Mouse (Mus musculus): ENCODE data around the gene Ube2s.
"Not testable (repeated sequence)": the region's sequence is repeated elsewhere in the genome, so short reads cannot be mapped to it uniquely, and the experiment has no call there.

Ube2s gene

GRCm38 (mm10) chr7:4812303-4813104, at the start of gene Ube2s:
TSS of gene Ube2s (minus strand) at chr7:4812590.
- DNase-seq (ENCODE audit: low spot score in 2 of 2) = peak; percentile 93 to 99

DNA sequence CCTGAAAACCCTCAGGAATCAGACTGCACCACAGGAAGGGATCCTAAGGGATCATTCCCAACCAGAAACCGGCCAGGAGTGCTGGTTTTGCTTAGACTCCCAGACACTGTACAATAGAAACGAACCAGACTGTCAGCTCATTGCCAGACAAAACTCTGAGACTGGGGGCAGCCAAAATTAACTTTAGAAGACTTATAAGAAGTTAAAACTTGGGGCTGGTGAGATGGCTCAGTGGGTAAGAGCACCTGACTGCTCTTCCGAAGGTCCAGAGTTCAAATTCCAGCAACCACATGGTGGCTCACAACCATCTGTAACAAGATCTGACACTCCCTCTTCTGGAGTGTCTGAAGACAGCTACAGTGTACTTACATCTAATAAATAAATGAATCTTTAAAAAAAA, 48.5 kb upstream of the Ube2s start:
- not testable (repeated sequence) for DNase-seq (ENCODE audit: low spot score in 2 of 2)

- DNase-seq (ENCODE audit: low spot score in 2 of 2) = no peak
Measured at GRCm38 (mm10) chr7:4859418-4859978, 47.1 kb upstream of the Ube2s start.

- no peak for DNase-seq (ENCODE audit: low spot score in 2 of 2)
Measured at GRCm38 (mm10) chr7:4857321-4857720, 44.9 kb upstream of the Ube2s start.

DNA sequence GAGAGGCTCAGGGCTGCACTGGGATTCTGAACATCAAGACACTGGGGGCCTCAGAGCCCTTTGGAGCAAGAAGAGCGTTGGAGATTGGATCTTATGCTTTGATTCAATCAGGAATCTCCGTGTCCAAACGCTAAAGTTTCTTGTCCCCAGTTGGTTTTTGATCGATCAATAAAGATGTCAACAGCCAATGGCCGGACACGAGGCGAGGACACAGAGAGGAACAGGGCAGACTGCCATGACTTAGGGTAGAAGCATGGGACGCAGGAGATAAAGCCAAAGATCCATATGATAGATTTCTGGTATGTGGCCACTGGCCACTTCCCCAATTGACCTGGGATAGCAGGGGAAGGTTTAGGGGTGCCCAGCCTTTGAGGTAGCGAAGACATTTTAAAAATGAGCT, 44.1 kb upstream of the Ube2s start:
- no peak for DNase-seq (ENCODE audit: low spot score in 2 of 2)

- no peak for DNase-seq (ENCODE audit: low spot score in 2 of 2)
Measured at GRCm38 (mm10) chr7:4853613-4854012, 41.2 kb upstream of the Ube2s start.

GRCm38 (mm10) chr7:4851315-4851688, 38.9 kb upstream of the Ube2s start:
- no peak for DNase-seq (ENCODE audit: low spot score in 2 of 2)

DNA sequence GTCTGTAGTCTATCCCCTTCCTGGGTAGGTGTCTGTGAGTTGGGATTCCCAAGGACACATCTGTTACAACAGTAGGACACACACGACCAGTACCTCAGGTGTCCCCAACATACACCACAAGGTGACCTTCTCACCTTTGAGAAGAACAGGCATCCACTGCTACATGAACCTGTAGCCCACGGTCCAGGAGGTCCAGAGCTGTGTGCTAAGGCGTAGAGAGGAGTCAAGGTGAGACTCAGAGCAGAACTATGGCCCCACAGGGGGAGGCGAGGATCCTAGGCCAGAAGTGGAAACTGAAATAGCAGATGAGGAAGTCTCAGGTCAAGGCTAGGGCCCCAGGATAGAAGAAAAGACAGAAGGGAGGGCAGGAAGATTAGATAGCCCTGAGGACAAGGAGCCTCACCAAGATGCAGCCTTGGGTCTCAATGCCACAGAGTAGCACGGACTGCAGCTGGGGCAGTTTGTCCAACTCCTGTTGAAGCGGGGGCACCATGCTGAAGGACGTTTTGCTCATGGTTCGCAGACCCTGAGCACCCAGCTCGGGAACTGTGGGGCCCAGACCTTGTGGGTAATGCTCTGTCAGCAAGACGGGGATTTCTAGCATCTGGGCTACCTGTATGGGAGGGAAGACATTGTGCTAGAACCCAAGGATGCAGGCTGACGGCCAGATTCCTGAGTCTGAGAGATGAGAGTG, 38.4 kb upstream of the Ube2s start:
- DNase-seq (ENCODE audit: low spot score in 2 of 2) = no peak

DNA sequence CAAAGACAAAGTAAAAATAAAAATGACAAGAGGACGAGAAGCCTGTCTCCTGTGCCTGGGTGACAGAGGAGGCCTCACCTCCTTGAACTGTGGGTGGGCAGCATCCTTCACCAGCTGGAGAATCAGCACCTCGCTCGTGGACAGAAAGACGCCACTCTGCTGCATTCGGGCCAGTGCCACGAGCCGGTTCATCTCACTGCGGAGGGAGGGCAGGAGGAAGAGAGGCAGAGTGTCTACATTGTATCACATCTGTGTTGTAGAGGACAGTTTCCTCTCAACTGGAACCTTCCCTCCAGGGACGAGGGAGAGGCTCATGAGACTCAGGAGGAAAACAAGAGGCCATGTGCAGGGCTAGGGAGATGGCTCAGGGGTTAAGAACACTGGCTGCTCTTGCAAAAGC, 37.0 kb upstream of the Ube2s start:
- no peak for DNase-seq (ENCODE audit: low spot score in 2 of 2)

GRCm38 (mm10) chr7:4844917-4845309, 32.5 kb upstream of the Ube2s start:
- peak in 1 of 2 experiments; percentile 74 for DNase-seq (ENCODE audit: low spot score in 2 of 2)

GRCm38 (mm10) chr7:4844245-4844916, 32.0 kb upstream of the Ube2s start, which contains the start of gene Shisa7:
TSS of gene Shisa7 (minus strand) at chr7:4844696.
- DNase-seq (ENCODE audit: low spot score in 2 of 2) = no peak

DNA sequence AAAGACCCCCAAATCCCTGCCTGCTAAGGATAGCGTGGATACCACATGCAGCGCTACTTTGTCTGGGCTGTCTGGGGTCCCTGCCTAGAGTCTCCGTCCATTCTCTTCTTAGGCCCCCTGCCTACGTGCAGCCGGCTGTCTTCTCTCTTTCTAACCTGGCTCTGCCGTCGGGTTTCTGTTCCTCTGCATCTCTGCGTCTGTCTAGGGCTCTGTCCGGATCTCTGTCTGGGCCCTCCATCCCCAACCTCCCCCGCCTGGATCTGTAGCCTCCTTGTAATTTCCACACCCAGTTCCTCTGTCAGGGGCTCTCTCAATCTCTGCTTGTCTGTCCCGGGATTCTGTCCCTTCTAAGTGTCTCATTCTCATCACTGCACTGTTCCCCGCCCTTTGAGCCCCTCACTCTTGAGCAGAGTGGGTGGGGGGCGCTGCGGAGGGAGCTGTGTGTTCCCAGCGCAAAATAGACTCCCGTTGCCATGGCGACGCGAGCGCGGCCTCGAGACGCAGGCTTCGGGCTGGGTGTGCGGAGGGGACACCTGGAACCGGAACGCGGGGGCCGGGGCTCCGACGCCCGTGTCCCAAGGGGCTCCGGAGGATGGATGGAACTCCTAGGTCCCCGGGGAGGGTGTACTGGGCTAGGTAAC, 31.3 kb upstream of the Ube2s start:
- DNase-seq (ENCODE audit: low spot score in 2 of 2) = peak in 1 of 2 experiments; percentile 57

DNA sequence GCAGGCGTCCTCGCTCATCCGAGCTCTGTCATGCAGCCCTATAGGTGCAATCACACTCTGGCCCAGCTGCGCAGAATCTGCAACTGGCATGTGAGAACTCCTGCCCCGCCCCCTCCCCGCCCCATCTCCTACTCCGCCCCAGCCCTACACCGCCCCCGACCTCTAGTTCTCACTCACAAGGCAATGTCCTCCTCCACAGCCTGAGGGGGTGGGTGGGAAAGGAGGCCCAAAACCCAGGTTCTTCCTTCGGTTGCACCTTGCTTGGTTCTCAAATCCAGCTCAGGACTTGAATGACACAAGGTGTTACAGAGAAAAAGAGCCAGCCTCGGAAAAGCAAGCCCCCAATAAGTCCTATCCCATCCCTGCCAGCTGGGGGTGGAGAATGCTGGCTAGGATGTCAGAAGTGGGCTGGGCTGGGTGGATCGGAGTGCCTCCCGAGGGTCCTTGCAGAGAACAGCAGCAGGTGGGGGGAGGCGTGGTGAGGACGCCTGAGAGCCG, 30.3 kb upstream of the Ube2s start:
- no peak for DNase-seq (ENCODE audit: low spot score in 2 of 2)

DNA sequence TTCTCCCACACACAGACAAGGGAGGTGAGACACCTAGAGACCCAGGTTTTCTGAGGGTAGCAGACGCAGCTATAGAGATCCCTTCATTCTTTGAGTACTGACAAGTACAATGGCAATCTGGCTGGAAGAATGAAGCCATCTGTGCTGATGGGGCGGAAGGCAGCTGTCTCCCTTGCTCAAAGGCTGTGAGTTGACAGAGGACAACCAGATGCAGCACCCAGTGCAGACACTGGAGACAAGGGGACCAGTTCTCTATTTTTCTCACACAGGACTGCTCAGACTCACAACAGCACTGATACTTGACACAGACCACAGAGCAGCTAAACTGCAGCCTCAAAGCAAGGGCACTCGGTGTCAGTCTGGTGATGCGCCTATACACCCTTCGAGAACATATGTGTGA, 29.7 kb upstream of the Ube2s start:
- DNase-seq (ENCODE audit: low spot score in 2 of 2) = no peak

- no peak for DNase-seq (ENCODE audit: low spot score in 2 of 2)
Measured at GRCm38 (mm10) chr7:4837639-4838038, 25.2 kb upstream of the Ube2s start.

DNA sequence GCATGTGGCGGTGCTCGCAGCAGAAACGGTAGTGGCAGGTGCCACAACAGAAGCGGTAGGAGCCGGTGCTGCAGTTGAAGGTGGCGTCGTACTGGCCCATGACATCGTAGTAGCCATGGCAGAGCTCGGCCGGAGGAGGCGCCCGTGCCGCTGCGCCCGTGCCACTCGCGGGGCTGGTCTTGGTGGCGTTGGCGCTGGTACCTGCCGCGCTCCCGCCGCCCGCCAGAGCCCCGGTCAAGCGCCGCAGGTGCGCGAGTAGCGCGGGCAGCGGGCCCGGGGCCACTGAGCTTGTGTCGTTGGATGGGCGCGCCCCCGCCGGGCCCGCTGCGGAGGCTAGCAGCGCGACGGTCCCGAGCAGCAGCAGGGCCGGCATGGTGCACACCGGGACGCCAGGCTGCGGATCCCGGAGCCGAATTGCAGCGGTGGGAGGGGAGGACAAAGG, 24.0 kb upstream of the Ube2s start:
- DNase-seq (ENCODE audit: low spot score in 2 of 2) = peak in 1 of 2 experiments; percentile 72

GRCm38 (mm10) chr7:4835631-4836327, 23.4 kb upstream of the Ube2s start:
- DNase-seq (ENCODE audit: low spot score in 2 of 2) = no peak

DNA sequence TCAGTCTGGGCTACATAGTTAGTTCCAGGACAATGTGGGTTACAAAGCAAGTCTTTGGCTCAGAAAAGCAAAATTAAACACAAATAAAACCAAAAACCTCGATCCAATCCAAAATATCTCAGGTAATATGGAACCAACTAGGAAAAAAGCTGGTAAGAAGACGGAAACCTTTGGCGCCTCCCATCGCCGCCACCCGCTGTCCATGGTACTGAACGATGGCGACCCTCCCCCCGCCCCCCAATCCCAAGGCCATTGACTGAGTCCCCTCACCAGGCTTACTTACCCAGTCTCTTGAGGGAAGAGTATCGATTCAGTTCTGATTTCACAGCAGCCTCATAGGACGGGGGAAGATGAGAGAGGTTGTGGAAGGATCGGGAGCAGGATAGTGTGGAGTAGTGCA, 18.1 kb upstream of the Ube2s start:
- DNase-seq (ENCODE audit: low spot score in 2 of 2) = no peak

GRCm38 (mm10) chr7:4825365-4825764, 13.0 kb upstream of the Ube2s start:
- no peak for DNase-seq (ENCODE audit: low spot score in 2 of 2)

- no peak for DNase-seq (ENCODE audit: low spot score in 2 of 2)
Measured at GRCm38 (mm10) chr7:4822162-4822907, 9.9 kb upstream of the Ube2s start.

All from cerebellum, postnatal 4 days (tissue).